Mouse (Mus musculus): ENCODE measurements around the gene Nanos2.

GRCm38 (mm10) chr7:19028067-19028466 is 40.9 kb downstream of the Nanos2 start:
- TF ChIP-seq POLR2A (IDR thresholded peaks at IDR 0.05; ENCODE audit: low read depth, low read length), result no peak
- TF ChIP-seq CTCF (IDR thresholded peaks at IDR 0.05; ENCODE audit: borderline replicate concordance, insufficient read depth, low read length), result no peak
